Mouse (Mus musculus): Measurements from ENCODE around the gene Armcx4. TPM values are rescaled to one million over a fixed set of nuclear protein-coding genes. Genes with fewer than 3 reads are reported as not detected.

The Armcx4 gene
- polyA plus RNA-seq, 1 experiment from 2014 or later, result 4.2 TPM

- Histone ChIP-seq H3K27me3 (replicated peaks; ENCODE audit: insufficient read depth, low read length) (no peaks in the 10 kb centered on the region), H3K9me3 (ENCODE audit: low read length) (no peaks in the 10 kb centered on the region), H3K36me3 (ENCODE audit: insufficient read depth, low read length) (no peaks in the 10 kb centered on the region), H3K4me3 (ENCODE audit: low read depth, low read length) (no peak overlapping the region), H3K9ac (replicated peaks; ENCODE audit: low read depth) (no peak overlapping the region), H3K4me2 (replicated peaks; ENCODE audit: low read depth, low read length) (no peak overlapping the region), H3K27ac (ENCODE audit: low read length) (no peak overlapping the region), H3K4me1 (ENCODE audit: insufficient read depth, low read depth, low read length) (no peaks in the 10 kb centered on the region)
- DNase-seq (ENCODE audit: low spot score), result no peak
- 79% methylated on average over 5 of the region's 5 CpGs for WGBS
- no peak for TF ChIP-seq CTCF (IDR thresholded peaks at IDR 0.05)
- TF ChIP-seq EP300 (IDR thresholded peaks at IDR 0.05), result no peak
- no peak for ATAC-seq
Observed at GRCm38 (mm10) chrX:134661586-134661985, 24.7 kb upstream of the Armcx4 start.

GRCm38 (mm10) chrX:134675022-134675421, 11.3 kb upstream of the Armcx4 start:
- H3K4me2 ChIP-seq (replicated peaks; ENCODE audit: low read depth, low read length), result no peak overlapping the region
- WGBS, result 54% methylated on average over 5 of the region's 5 CpGs
- no peaks in the 10 kb centered on the region for H3K4me1 ChIP-seq (ENCODE audit: insufficient read depth, low read depth, low read length)
- no peaks in the 10 kb centered on the region for H3K36me3 ChIP-seq (ENCODE audit: insufficient read depth, low read length)
- no peak for ATAC-seq
- H3K4me3 ChIP-seq (ENCODE audit: low read depth, low read length), result no peak overlapping the region
- no peak overlapping the region for H3K9ac ChIP-seq (replicated peaks; ENCODE audit: low read depth)
- no peak for DNase-seq (ENCODE audit: low spot score)
- no peaks in the 10 kb centered on the region for H3K27me3 ChIP-seq (replicated peaks; ENCODE audit: insufficient read depth, low read length)
- H3K9me3 ChIP-seq (ENCODE audit: low read length), result no peaks in the 10 kb centered on the region
- no peak overlapping the region for H3K27ac ChIP-seq (ENCODE audit: low read length)
- TF ChIP-seq EP300 (IDR thresholded peaks at IDR 0.05) (no peak), CTCF (IDR thresholded peaks at IDR 0.05) (no peak)

- Histone ChIP-seq H3K4me2 (replicated peaks; ENCODE audit: low read depth, low read length) (no peak overlapping the region), H3K9me3 (ENCODE audit: low read length) (no peaks in the 10 kb centered on the region), H3K4me3 (ENCODE audit: low read depth, low read length) (no peak overlapping the region), H3K27ac (ENCODE audit: low read length) (no peak overlapping the region), H3K9ac (replicated peaks; ENCODE audit: low read depth) (no peak overlapping the region), H3K4me1 (ENCODE audit: insufficient read depth, low read depth, low read length) (no peaks in the 10 kb centered on the region), H3K36me3 (ENCODE audit: insufficient read depth, low read length) (no peaks in the 10 kb centered on the region), H3K27me3 (replicated peaks; ENCODE audit: insufficient read depth, low read length) (no peaks in the 10 kb centered on the region)
- ATAC-seq (no peak), DNase-seq (ENCODE audit: low spot score) (no peak)
- 65% methylated on average over 1 of the region's 1 CpGs for WGBS
- TF ChIP-seq CTCF (IDR thresholded peaks at IDR 0.05) (no peak), EP300 (IDR thresholded peaks at IDR 0.05) (no peak)
Observed at GRCm38 (mm10) chrX:134675959-134676358, 10.4 kb upstream of the Armcx4 start.

GRCm38 (mm10) chrX:134684936-134685335, 1.4 kb upstream of the Armcx4 start:
- TF ChIP-seq EP300 (IDR thresholded peaks at IDR 0.05), result no peak
- TF ChIP-seq CTCF (IDR thresholded peaks at IDR 0.05), result no peak
- ATAC-seq (no peak), DNase-seq (ENCODE audit: low spot score) (no peak)
- Histone ChIP-seq H3K4me1 (ENCODE audit: insufficient read depth, low read depth, low read length) (no peaks in the 10 kb centered on the region), H3K27ac (ENCODE audit: low read length) (no peak overlapping the region), H3K4me2 (replicated peaks; ENCODE audit: low read depth, low read length) (no peak overlapping the region), H3K9ac (replicated peaks; ENCODE audit: low read depth) (no peak overlapping the region), H3K27me3 (replicated peaks; ENCODE audit: insufficient read depth, low read length) (no peaks in the 10 kb centered on the region), H3K36me3 (ENCODE audit: insufficient read depth, low read length) (no peaks in the 10 kb centered on the region), H3K4me3 (ENCODE audit: low read depth, low read length) (no peak overlapping the region), H3K9me3 (ENCODE audit: low read length) (no peaks in the 10 kb centered on the region)
- WGBS, result 36% methylated on average over 5 of the region's 5 CpGs

GRCm38 (mm10) chrX:134686739-134687171, 436 bp downstream of the Armcx4 start:
- ATAC-seq, result peak; percentile 76
- H3K9ac ChIP-seq (replicated peaks; ENCODE audit: low read depth), result peak overlapping the region; percentile 36
- H3K27me3 ChIP-seq (replicated peaks; ENCODE audit: insufficient read depth, low read length), result no peaks in the 10 kb centered on the region
- peak; percentile 31 for DNase-seq (ENCODE audit: low spot score)
- peak overlapping the region; percentile 53 for H3K4me3 ChIP-seq (ENCODE audit: low read depth, low read length)
- no peaks in the 10 kb centered on the region for H3K9me3 ChIP-seq (ENCODE audit: low read length)
- TF ChIP-seq EP300 (IDR thresholded peaks at IDR 0.05) (no peak), CTCF (IDR thresholded peaks at IDR 0.05) (no peak)
- H3K27ac ChIP-seq (ENCODE audit: low read length), result peak overlapping the region; percentile 57; the same call in 1 of the 2 replicates
- peak overlapping the region; percentile 57 for H3K4me2 ChIP-seq (replicated peaks; ENCODE audit: low read depth, low read length)
- 9% methylated on average over 15 of the region's 16 CpGs for WGBS
- no peaks in the 10 kb centered on the region for H3K36me3 ChIP-seq (ENCODE audit: insufficient read depth, low read length)
- H3K4me1 ChIP-seq (ENCODE audit: insufficient read depth, low read depth, low read length), result no peaks in the 10 kb centered on the region

- WGBS, result 62% methylated on average over 2 of the region's 2 CpGs
- Histone ChIP-seq H3K27ac (ENCODE audit: low read length) (no peak overlapping the region), H3K9me3 (ENCODE audit: low read length) (no peaks in the 10 kb centered on the region), H3K4me3 (ENCODE audit: low read depth, low read length) (no peak overlapping the region), H3K36me3 (ENCODE audit: insufficient read depth, low read length) (no peaks in the 10 kb centered on the region), H3K4me2 (replicated peaks; ENCODE audit: low read depth, low read length) (no peak overlapping the region), H3K4me1 (ENCODE audit: insufficient read depth, low read depth, low read length) (no peaks in the 10 kb centered on the region), H3K9ac (replicated peaks; ENCODE audit: low read depth) (no peak overlapping the region), H3K27me3 (replicated peaks; ENCODE audit: insufficient read depth, low read length) (no peaks in the 10 kb centered on the region)
- ATAC-seq, result no peak
- no peak for DNase-seq (ENCODE audit: low spot score)
- TF ChIP-seq CTCF (IDR thresholded peaks at IDR 0.05) (no peak), EP300 (IDR thresholded peaks at IDR 0.05) (no peak)
Observed at GRCm38 (mm10) chrX:134689676-134690075, 3.4 kb downstream of the Armcx4 start.
